Mouse (Mus musculus) hindbrain, embryonic 15.5 days (tissue): ENCODE results near the gene AC170998.1. TPM values are rescaled to one million over a fixed set of nuclear protein-coding genes. Genes with fewer than 3 reads are reported as not detected.

Experiments
- ATAC-seq: fragments of 200-750 bp; cut with Nextera tagmentation; 2 replicates; pipeline ENCODE4 v1.8.0; 2017; ENCODE audit warnings: low read depth, moderate number of reproducible peaks, moderate TSS enrichment; ENCODE audit not compliant: low FRiP score
- H3K27ac ChIP-seq: fragments of 300-500 bp; sonication (generic); replicated peaks from 2 replicates; pipeline ENCODE4 v1.5.1; 2015; ENCODE audit warnings: mild to moderate bottlenecking, inconsistent platforms
- H3K27me3 ChIP-seq: fragments of 300-500 bp; sonication (generic); 2 replicates; pipeline ENCODE4 v1.6.1; 2015; ENCODE audit warnings: control low read depth, inconsistent platforms
- H3K36me3 ChIP-seq: fragments of 300-500 bp; sonication (generic); 2 replicates; pipeline ENCODE4 v1.6.1; 2015; ENCODE audit warnings: control low read depth, inconsistent platforms
- H3K4me1 ChIP-seq: fragments of 300-500 bp; sonication (generic); replicated peaks from 2 replicates; pipeline ENCODE4 v1.6.1; 2015; ENCODE audit warnings: control low read depth, inconsistent platforms
- H3K4me2 ChIP-seq: fragments of 300-500 bp; sonication (generic); 2 replicates; pipeline ENCODE4 v1.6.1; 2015; ENCODE audit warnings: moderate library complexity, mild to moderate bottlenecking, inconsistent platforms
- H3K4me3 ChIP-seq: fragments of 300-500 bp; sonication (generic); 2 replicates; pipeline ENCODE4 v1.5.1; 2015; ENCODE audit warnings: mild to moderate bottlenecking, inconsistent platforms
- H3K9ac ChIP-seq: fragments of 300-500 bp; sonication (generic); 2 replicates; pipeline ENCODE4 v1.6.1; 2015; ENCODE audit warnings: inconsistent platforms
- H3K9me3 ChIP-seq: fragments of 300-500 bp; sonication (generic); 2 replicates; pipeline ENCODE4 v1.6.1; 2016; ENCODE audit warnings: control low read depth, inconsistent platforms
- WGBS: fragments of 180-500 bp; shearing (Covaris S2); methylation state at CpG from one replicate; pipeline ENCODE4 v1.1.7; 2015; 5-methylcytosine and 5-hydroxymethylcytosine counted together
- polyA plus RNA-seq: library from polyadenylated mRNA; unstranded; fragments of >200 nt; fragmentation: Nextera tagmentation; extraction: Ambion mirVana; gene quantifications from 2 replicates; pipeline ENCODE4 v1.2.1, GENCODE M21; 2015

AC170998.1 gene
- polyA plus RNA-seq, 1 experiment from 2014 or later = 3.2 TPM

GRCm38 (mm10) chr17:28739244-28739643 lies 13.4 kb downstream of the AC170998.1 start:
- no peaks in the 10 kb centered on the region for H3K4me1 ChIP-seq
- no peak overlapping the region for H3K27ac ChIP-seq
- H3K4me2 ChIP-seq = no peak overlapping the region
- no peaks in the 10 kb centered on the region for H3K9me3 ChIP-seq
- no peak for ATAC-seq
- peaks cover 55% of the 10 kb centered on the region for H3K36me3 ChIP-seq
- H3K27me3 ChIP-seq = no peaks in the 10 kb centered on the region
- 94% methylated on average over 6 of the region's 6 CpGs for WGBS
- H3K9ac ChIP-seq = no peak overlapping the region
- H3K4me3 ChIP-seq = no peak overlapping the region

GRCm38 (mm10) chr17:28743145-28743866 lies 17.4 kb downstream of the AC170998.1 start:
- no peaks in the 10 kb centered on the region for H3K9me3 ChIP-seq
- H3K36me3 ChIP-seq = peaks cover 78% of the 10 kb centered on the region
- no peak overlapping the region for H3K4me3 ChIP-seq
- H3K4me2 ChIP-seq = no peak overlapping the region
- WGBS = 96% methylated on average over 11 of the region's 11 CpGs
- no peaks in the 10 kb centered on the region for H3K27me3 ChIP-seq
- no peaks in the 10 kb centered on the region for H3K4me1 ChIP-seq
- H3K9ac ChIP-seq = no peak overlapping the region
- no peak overlapping the region for H3K27ac ChIP-seq
- ATAC-seq = no peak

- WGBS = 90% methylated on average over 9 of the region's 9 CpGs
- Histone ChIP-seq H3K27me3 (no peaks in the 10 kb centered on the region), H3K4me2 (no peak overlapping the region), H3K4me1 (no peaks in the 10 kb centered on the region), H3K4me3 (no peak overlapping the region), H3K27ac (no peak overlapping the region), H3K9ac (no peak overlapping the region), H3K9me3 (no peaks in the 10 kb centered on the region), H3K36me3 (peaks cover 83% of the 10 kb centered on the region)
- no peak for ATAC-seq
Measured at GRCm38 (mm10) chr17:28743916-28744315, 18.0 kb downstream of the AC170998.1 start.

- Histone ChIP-seq H3K36me3 (peaks cover 74% of the 10 kb centered on the region), H3K9ac (no peak overlapping the region), H3K4me2 (no peak overlapping the region), H3K4me3 (no peak overlapping the region), H3K9me3 (no peaks in the 10 kb centered on the region), H3K4me1 (no peaks in the 10 kb centered on the region), H3K27me3 (no peaks in the 10 kb centered on the region), H3K27ac (no peak overlapping the region)
- 94% methylated on average over 6 of the region's 6 CpGs for WGBS
- ATAC-seq = no peak
Measured at GRCm38 (mm10) chr17:28745773-28746172, 19.9 kb downstream of the AC170998.1 start.

GRCm38 (mm10) chr17:28748001-28748400 lies 22.1 kb downstream of the AC170998.1 start:
- Histone ChIP-seq H3K4me2 (no peak overlapping the region), H3K4me1 (no peaks in the 10 kb centered on the region), H3K27me3 (no peaks in the 10 kb centered on the region), H3K4me3 (no peak overlapping the region), H3K36me3 (peaks cover 53% of the 10 kb centered on the region), H3K9ac (no peak overlapping the region), H3K9me3 (no peaks in the 10 kb centered on the region), H3K27ac (no peak overlapping the region)
- 93% methylated on average over 4 of the region's 4 CpGs for WGBS
- ATAC-seq = no peak

- no peak for ATAC-seq
- 75% methylated on average over 6 of the region's 6 CpGs for WGBS
- no peaks in the 10 kb centered on the region for H3K27me3 ChIP-seq
- H3K9ac ChIP-seq = no peak overlapping the region
- no peak overlapping the region for H3K4me3 ChIP-seq
- no peaks in the 10 kb centered on the region for H3K9me3 ChIP-seq
- H3K27ac ChIP-seq = no peak overlapping the region
- H3K36me3 ChIP-seq = peaks cover 29% of the 10 kb centered on the region
- H3K4me1 ChIP-seq = no peaks in the 10 kb centered on the region
- no peak overlapping the region for H3K4me2 ChIP-seq
Measured at GRCm38 (mm10) chr17:28750580-28750979, 24.7 kb downstream of the AC170998.1 start.

- 69% methylated on average over 5 of the region's 5 CpGs for WGBS
- H3K4me1 ChIP-seq = no peaks in the 10 kb centered on the region
- no peak overlapping the region for H3K4me2 ChIP-seq
- H3K4me3 ChIP-seq = no peak overlapping the region
- no peak overlapping the region for H3K27ac ChIP-seq
- no peaks in the 10 kb centered on the region for H3K27me3 ChIP-seq
- no peak overlapping the region for H3K9ac ChIP-seq
- no peaks in the 10 kb centered on the region for H3K9me3 ChIP-seq
- ATAC-seq = no peak
- H3K36me3 ChIP-seq = no peaks in the 10 kb centered on the region
Measured at GRCm38 (mm10) chr17:28756447-28756846, 30.6 kb downstream of the AC170998.1 start.

GRCm38 (mm10) chr17:28757470-28757869 lies 31.6 kb downstream of the AC170998.1 start:
- Histone ChIP-seq H3K9me3 (no peaks in the 10 kb centered on the region), H3K27ac (no peak overlapping the region), H3K4me3 (no peak overlapping the region), H3K36me3 (no peaks in the 10 kb centered on the region), H3K27me3 (no peaks in the 10 kb centered on the region), H3K9ac (no peak overlapping the region), H3K4me2 (no peak overlapping the region), H3K4me1 (no peaks in the 10 kb centered on the region)
- ATAC-seq = no peak
- WGBS = 77% methylated on average over 2 of the region's 2 CpGs

- Histone ChIP-seq H3K9ac (no peak overlapping the region), H3K9me3 (no peaks in the 10 kb centered on the region), H3K4me3 (no peak overlapping the region), H3K27me3 (no peaks in the 10 kb centered on the region), H3K27ac (no peak overlapping the region), H3K4me1 (no peaks in the 10 kb centered on the region), H3K36me3 (no peaks in the 10 kb centered on the region), H3K4me2 (no peak overlapping the region)
- 77% methylated on average over 8 of the region's 8 CpGs for WGBS
- ATAC-seq = no peak
Measured at GRCm38 (mm10) chr17:28760736-28761312, 34.9 kb downstream of the AC170998.1 start.

- H3K27me3 ChIP-seq = no peaks in the 10 kb centered on the region
- H3K4me3 ChIP-seq = no peak overlapping the region
- H3K9ac ChIP-seq = no peak overlapping the region
- no peaks in the 10 kb centered on the region for H3K36me3 ChIP-seq
- 19% methylated on average over 3 of the region's 3 CpGs for WGBS
- no peaks in the 10 kb centered on the region for H3K9me3 ChIP-seq
- no peak overlapping the region for H3K4me2 ChIP-seq
- no peak overlapping the region for H3K27ac ChIP-seq
- no peak for ATAC-seq
- H3K4me1 ChIP-seq = no peaks in the 10 kb centered on the region
Measured at GRCm38 (mm10) chr17:28761871-28762270, 36.0 kb downstream of the AC170998.1 start.

GRCm38 (mm10) chr17:28766203-28766602 lies 40.3 kb downstream of the AC170998.1 start:
- Histone ChIP-seq H3K27ac (no peak overlapping the region), H3K36me3 (no peaks in the 10 kb centered on the region), H3K4me1 (peaks cover 16% of the 10 kb centered on the region), H3K4me3 (no peak overlapping the region), H3K9ac (no peak overlapping the region), H3K4me2 (no peak overlapping the region), H3K27me3 (peaks cover 33% of the 10 kb centered on the region), H3K9me3 (no peaks in the 10 kb centered on the region)
- ATAC-seq = no peak
- WGBS = 75% methylated on average over 3 of the region's 3 CpGs

GRCm38 (mm10) chr17:28766781-28767515 lies 41.1 kb downstream of the AC170998.1 start:
- ATAC-seq = no peak
- Histone ChIP-seq H3K4me3 (no peak overlapping the region), H3K27ac (no peak overlapping the region), H3K36me3 (no peaks in the 10 kb centered on the region), H3K9me3 (no peaks in the 10 kb centered on the region), H3K9ac (no peak overlapping the region), H3K27me3 (peaks cover 34% of the 10 kb centered on the region), H3K4me1 (peaks cover 16% of the 10 kb centered on the region), H3K4me2 (no peak overlapping the region)
- WGBS = 65% methylated on average over 11 of the region's 11 CpGs
